Mouse (Mus musculus): ENCODE measurements at regions not wholly inside any gene's neighbourhood (a gene's known extent, or its start where the extent isn't known, plus 50 kb on each side); places are given as distances from the start of the nearest gene placed in this dataset.

- DNase-seq = peak; percentile 51
Measured at GRCm38 (mm10) chr8:9070953-9071352, 380.6 kb upstream of the Arglu1 start.

GRCm38 (mm10) chr8:9069845-9070244 lies 379.5 kb upstream of the Arglu1 start:
- Histone ChIP-seq H3K9me3 (ENCODE audit: low read depth, low read length) (no peaks in the 10 kb centered on the region), H3K27me3 (ENCODE audit: insufficient read depth, low read length) (no peaks in the 10 kb centered on the region), H3K4me1 (ENCODE audit: insufficient read depth) (peaks cover 20% of the 10 kb centered on the region), H3K4me2 (no peak overlapping the region), H3K36me3 (ENCODE audit: insufficient read depth) (no peaks in the 10 kb centered on the region), H3K27ac (ENCODE audit: low read depth) (no peak overlapping the region), H3K9ac (no peak overlapping the region), H3K4me3 (ENCODE audit: low read depth, low read length) (no peak overlapping the region)
- DNase-seq (peak; percentile 56), ATAC-seq (ENCODE audit: insufficient read depth) (peak; percentile 48; the same call in 1 of the 2 replicates)
- 37% methylated on average over 7 of the region's 7 CpGs for WGBS
- no peak for TF ChIP-seq CTCF (IDR thresholded peaks at IDR 0.05; ENCODE audit: low read depth)

More at GRCm38 (mm10) chr8:9070953-9071352, 380.6 kb upstream of the Arglu1 start:
- H3K27me3 ChIP-seq (ENCODE audit: insufficient read depth, low read length) = no peaks in the 10 kb centered on the region
- no peak overlapping the region for H3K4me2 ChIP-seq
- ATAC-seq (ENCODE audit: insufficient read depth) = no peak
- WGBS = 31% methylated on average over 6 of the region's 6 CpGs
- H3K27ac ChIP-seq (ENCODE audit: low read depth) = no peak overlapping the region
- no peaks in the 10 kb centered on the region for H3K9me3 ChIP-seq (ENCODE audit: low read depth, low read length)
- H3K4me3 ChIP-seq (ENCODE audit: low read depth, low read length) = no peak overlapping the region
- peaks cover 20% of the 10 kb centered on the region for H3K4me1 ChIP-seq (ENCODE audit: insufficient read depth)
- no peaks in the 10 kb centered on the region for H3K36me3 ChIP-seq (ENCODE audit: insufficient read depth)
- H3K9ac ChIP-seq = no peak overlapping the region
- no peak for TF ChIP-seq CTCF (IDR thresholded peaks at IDR 0.05; ENCODE audit: low read depth)

DNA sequence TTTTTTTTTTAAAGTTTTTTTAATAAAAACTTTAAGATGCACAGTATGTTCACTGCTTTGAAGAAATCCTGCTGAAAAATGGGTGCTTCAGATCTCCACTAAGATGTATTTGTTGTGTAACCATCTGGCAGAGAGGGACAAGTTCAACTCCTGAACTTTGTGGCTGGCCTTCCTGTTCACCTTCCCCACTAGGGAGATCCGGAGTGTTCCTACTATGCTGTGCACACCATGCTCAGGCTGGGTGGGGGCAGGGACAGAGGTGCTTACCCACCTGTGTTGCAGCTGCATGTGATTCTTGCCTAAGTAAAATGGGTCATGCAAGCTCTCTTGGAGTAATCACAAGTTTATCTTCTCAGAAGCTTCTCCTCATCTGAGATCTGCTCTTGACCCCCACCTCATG lies 377.4 kb upstream of the Arglu1 start:
- Histone ChIP-seq H3K27ac (ENCODE audit: low read depth) (no peak overlapping the region), H3K4me3 (ENCODE audit: low read depth, low read length) (no peak overlapping the region), H3K9me3 (ENCODE audit: low read depth, low read length) (no peaks in the 10 kb centered on the region), H3K36me3 (ENCODE audit: insufficient read depth) (no peaks in the 10 kb centered on the region), H3K9ac (no peak overlapping the region), H3K4me1 (ENCODE audit: insufficient read depth) (peaks cover 20% of the 10 kb centered on the region), H3K27me3 (ENCODE audit: insufficient read depth, low read length) (no peaks in the 10 kb centered on the region), H3K4me2 (no peak overlapping the region)
- 32% methylated on average over 1 of the region's 1 CpGs for WGBS
- ATAC-seq (ENCODE audit: insufficient read depth) = peak; percentile 50; the same call in 1 of the 2 replicates
- peak; percentile 18 for DNase-seq
- TF ChIP-seq CTCF (IDR thresholded peaks at IDR 0.05; ENCODE audit: low read depth) = no peak

DNA sequence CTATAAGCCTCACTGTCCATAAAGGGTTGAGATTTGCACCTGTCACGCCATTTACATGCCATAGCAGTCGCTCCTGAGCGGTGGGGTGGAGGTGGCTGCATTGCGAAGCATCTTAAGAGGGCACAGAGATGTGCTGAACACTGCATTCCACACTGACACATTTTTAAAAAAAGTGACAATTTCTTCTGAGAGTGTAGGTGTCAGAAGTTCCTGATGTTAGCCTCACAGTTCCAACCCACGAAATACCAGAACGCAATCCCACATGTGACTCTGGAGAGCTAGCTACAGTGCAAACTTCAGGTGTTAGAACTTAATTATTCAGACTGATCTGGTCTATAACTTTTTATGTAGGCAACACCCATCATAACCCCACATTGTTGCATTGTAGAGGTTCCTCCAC lies 369.8 kb upstream of the Arglu1 start:
- no peak for TF ChIP-seq CTCF (IDR thresholded peaks at IDR 0.05; ENCODE audit: low read depth)
- Histone ChIP-seq H3K4me1 (ENCODE audit: insufficient read depth) (no peaks in the 10 kb centered on the region), H3K27me3 (ENCODE audit: insufficient read depth, low read length) (no peaks in the 10 kb centered on the region), H3K4me3 (ENCODE audit: low read depth, low read length) (no peak overlapping the region), H3K4me2 (no peak overlapping the region), H3K9ac (no peak overlapping the region), H3K9me3 (ENCODE audit: low read depth, low read length) (no peaks in the 10 kb centered on the region), H3K27ac (ENCODE audit: low read depth) (no peak overlapping the region), H3K36me3 (ENCODE audit: insufficient read depth) (no peaks in the 10 kb centered on the region)
- ATAC-seq (ENCODE audit: insufficient read depth) = no peak
- 89% methylated on average over 6 of the region's 6 CpGs for WGBS
- DNase-seq = no peak

GRCm38 (mm10) chr8:9055416-9055819 lies 365.1 kb upstream of the Arglu1 start:
- WGBS = 44% methylated on average over 6 of the region's 6 CpGs
- TF ChIP-seq CTCF (IDR thresholded peaks at IDR 0.05; ENCODE audit: low read depth) = no peak
- Histone ChIP-seq H3K4me3 (ENCODE audit: low read depth, low read length) (no peak overlapping the region), H3K36me3 (ENCODE audit: insufficient read depth) (no peaks in the 10 kb centered on the region), H3K4me1 (ENCODE audit: insufficient read depth) (peaks cover 4% of the 10 kb centered on the region; the same call in 1 of the 2 replicates), H3K27me3 (ENCODE audit: insufficient read depth, low read length) (no peaks in the 10 kb centered on the region), H3K9ac (no peak overlapping the region), H3K4me2 (no peak overlapping the region), H3K27ac (ENCODE audit: low read depth) (peak overlapping the region; percentile 36; the same call in 1 of the 2 replicates), H3K9me3 (ENCODE audit: low read depth, low read length) (no peaks in the 10 kb centered on the region)
- peak; percentile 67 for ATAC-seq (ENCODE audit: insufficient read depth)
- peak; percentile 70 for DNase-seq

- Histone ChIP-seq H3K4me3 (ENCODE audit: low read depth, low read length) (no peak overlapping the region), H3K36me3 (ENCODE audit: insufficient read depth) (no peaks in the 10 kb centered on the region), H3K9me3 (ENCODE audit: low read depth, low read length) (no peaks in the 10 kb centered on the region), H3K4me2 (no peak overlapping the region), H3K27ac (ENCODE audit: low read depth) (0 out of 2 replicates have a peak overlapping the region, but pooled peaks have one; percentile 36), H3K4me1 (ENCODE audit: insufficient read depth) (peaks cover 10% of the 10 kb centered on the region; the same call in 1 of the 2 replicates), H3K27me3 (ENCODE audit: insufficient read depth, low read length) (no peaks in the 10 kb centered on the region), H3K9ac (no peak overlapping the region)
- DNase-seq (no peak), ATAC-seq (ENCODE audit: insufficient read depth) (no peak)
- 56% methylated on average over 4 of the region's 4 CpGs for WGBS
- no peak for TF ChIP-seq CTCF (IDR thresholded peaks at IDR 0.05; ENCODE audit: low read depth)
Measured at GRCm38 (mm10) chr8:9054801-9055200, 364.5 kb upstream of the Arglu1 start.

- Histone ChIP-seq H3K27me3 (ENCODE audit: insufficient read depth, low read length) (no peaks in the 10 kb centered on the region), H3K27ac (ENCODE audit: low read depth) (no peak overlapping the region), H3K36me3 (ENCODE audit: insufficient read depth) (no peaks in the 10 kb centered on the region), H3K4me2 (peak overlapping the region; percentile 18), H3K4me1 (ENCODE audit: insufficient read depth) (peaks cover 14% of the 10 kb centered on the region; the same call in 1 of the 2 replicates), H3K9ac (no peak overlapping the region), H3K9me3 (ENCODE audit: low read depth, low read length) (no peaks in the 10 kb centered on the region), H3K4me3 (ENCODE audit: low read depth, low read length) (no peak overlapping the region)
- 24% methylated on average over 10 of the region's 10 CpGs for WGBS
- ATAC-seq (ENCODE audit: insufficient read depth) = peak; percentile 92
- DNase-seq = peak; percentile 91
- 0 out of 2 replicates have a peak, but pooled peaks have one; percentile 0 for TF ChIP-seq CTCF (IDR thresholded peaks at IDR 0.05; ENCODE audit: low read depth)
Measured at GRCm38 (mm10) chr8:9051699-9052098, 361.4 kb upstream of the Arglu1 start.
